Mouse (Mus musculus) R1 (cell line): ENCODE data around the gene Tigar.

Experiments used
- DNase-seq: peaks from one replicate; pipeline ENCODE4 v3.0.0-alpha.2; 2018; ENCODE audit warnings: low read depth, low spot score

Gene Tigar

GRCm38 (mm10) chr6:127109402-127109930 is at the start of gene Tigar:
Gene Tigar (minus strand): TSS chr6:127109557.
- DNase-seq, result peak; percentile 96

DNA sequence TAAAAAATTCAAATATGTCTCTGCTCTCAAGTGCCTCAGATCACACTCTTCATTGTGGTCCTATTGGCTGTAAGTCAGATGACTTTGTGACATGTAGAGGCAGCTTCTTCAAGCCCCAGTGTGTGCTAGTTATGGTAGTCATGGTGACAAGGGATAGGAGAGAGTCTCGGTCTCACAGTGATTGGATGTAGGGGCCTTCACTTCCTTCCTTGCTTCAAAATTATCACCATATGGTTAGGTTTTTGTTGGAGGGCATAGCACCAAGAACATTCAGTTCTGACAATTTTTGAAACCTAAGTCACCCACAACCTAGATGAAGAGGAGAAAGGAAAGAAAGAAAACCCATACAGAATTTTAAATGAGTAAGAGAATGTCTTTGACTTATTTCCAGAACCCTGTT is 48.0 kb upstream of the Tigar start:
- DNase-seq, result peak; percentile 30

- peak; percentile 28 for DNase-seq
Observed at GRCm38 (mm10) chr6:127155468-127155867, 46.1 kb upstream of the Tigar start.

GRCm38 (mm10) chr6:127154708-127155268 is 45.4 kb upstream of the Tigar start:
- DNase-seq, result peak; percentile 75

DNA sequence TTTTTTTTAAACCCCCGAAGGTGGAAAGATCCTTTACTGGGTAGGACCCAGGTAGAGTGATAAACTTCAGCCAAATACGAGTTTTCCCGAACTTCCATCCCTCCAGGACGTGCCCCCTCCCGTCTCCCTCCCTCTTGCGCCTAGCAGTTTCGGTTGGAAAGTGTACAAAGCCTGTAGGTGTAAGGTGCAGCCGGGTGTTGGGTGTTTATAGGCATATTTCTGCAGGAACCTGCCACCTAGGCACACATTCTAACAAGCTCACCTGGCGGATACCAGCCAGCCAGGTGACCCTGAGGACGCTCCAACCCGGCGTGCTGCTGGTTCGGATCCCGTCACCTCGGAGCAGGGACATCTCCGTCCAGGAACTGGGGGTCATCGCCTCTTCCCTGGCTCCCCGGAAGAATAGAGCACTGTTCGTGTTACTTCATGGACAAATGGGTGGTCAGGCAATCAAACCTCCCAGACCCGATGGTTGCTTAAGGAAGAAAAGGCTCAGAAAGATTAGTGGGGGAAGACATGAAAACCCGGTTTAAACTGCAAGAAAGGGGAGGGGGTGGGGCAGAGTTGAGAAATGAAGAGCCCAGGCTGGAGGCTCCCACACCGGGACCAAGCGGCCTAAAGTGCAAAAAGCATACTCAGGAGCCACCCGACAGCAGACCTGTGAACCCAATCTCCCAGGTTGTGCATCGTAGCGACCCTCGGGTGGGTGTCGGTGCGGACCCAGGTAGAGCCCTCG is 44.8 kb upstream of the Tigar start:
- DNase-seq, result peak; percentile 65

- DNase-seq, result no peak
Observed at GRCm38 (mm10) chr6:127153296-127153800, 44.0 kb upstream of the Tigar start.

- DNase-seq, result peak; percentile 86
Observed at GRCm38 (mm10) chr6:127152106-127152951, 43.0 kb upstream of the Tigar start, which contains the start of gene Ccnd2. Gene Ccnd2 (minus strand): TSS chr6:127152193.

DNA sequence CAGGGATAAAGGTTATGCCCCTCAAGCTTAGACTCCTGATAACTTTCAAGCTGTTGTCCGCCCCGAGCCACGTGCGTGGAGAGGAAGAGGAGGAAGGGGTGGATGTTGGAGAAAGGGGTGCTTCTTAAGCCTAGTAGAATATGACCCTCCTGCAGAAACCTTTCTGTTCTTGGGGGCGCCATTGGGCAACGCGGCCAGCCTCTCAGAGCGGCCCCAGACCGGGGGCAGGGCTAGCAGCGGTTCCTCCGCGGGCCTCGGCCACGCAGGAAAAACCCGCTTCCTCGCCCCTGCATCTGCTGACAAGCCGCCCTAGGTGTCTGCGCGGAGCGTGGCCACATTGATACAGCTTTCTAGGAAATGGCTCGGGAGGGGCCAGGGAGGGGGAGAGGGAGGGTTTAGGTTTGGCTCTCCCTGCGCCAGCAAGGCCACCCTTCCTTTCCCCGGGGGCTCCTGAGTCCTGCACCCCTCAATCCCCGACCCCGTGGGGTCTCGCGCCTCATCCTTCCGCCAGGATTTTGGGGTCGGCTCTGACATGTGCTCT is 42.3 kb upstream of the Tigar start:
- peak; percentile 43 for DNase-seq

GRCm38 (mm10) chr6:127150663-127151564 is 41.6 kb upstream of the Tigar start:
- peak; percentile 76 for DNase-seq

GRCm38 (mm10) chr6:127149944-127150662 is 40.7 kb upstream of the Tigar start:
- no peak for DNase-seq

DNA sequence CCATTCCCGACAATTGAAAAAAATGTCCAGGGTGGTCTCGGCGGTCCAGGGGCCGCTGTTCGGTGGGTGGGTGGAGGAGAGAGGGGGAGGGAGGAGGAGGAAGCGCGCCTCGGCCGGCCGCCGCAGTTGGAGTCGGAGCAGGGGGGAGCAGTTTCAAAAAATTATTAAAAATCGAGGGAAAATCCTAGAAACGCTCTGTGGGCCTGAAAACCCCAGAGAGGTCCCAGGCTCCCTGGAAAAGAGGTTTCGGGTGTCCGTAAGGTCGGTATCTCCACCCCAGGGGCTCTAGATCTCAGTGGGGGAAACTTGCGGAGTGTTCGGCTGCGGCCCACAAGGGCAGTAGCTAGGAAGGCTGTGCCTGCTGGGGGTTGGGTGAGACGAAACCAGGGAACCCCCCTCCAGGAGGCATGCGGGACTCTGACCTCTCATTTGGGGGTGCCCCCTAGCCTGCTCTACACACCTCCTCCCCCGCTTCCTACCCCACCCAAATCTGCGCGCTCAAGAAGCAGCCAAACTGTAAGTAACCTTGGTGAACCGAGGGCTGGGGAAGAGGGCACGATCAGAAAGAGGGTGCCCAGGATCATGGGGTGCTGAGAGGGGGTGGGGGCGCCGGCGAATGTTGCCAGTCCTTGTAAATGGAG is 40.1 kb upstream of the Tigar start:
- peak; percentile 29 for DNase-seq

DNA sequence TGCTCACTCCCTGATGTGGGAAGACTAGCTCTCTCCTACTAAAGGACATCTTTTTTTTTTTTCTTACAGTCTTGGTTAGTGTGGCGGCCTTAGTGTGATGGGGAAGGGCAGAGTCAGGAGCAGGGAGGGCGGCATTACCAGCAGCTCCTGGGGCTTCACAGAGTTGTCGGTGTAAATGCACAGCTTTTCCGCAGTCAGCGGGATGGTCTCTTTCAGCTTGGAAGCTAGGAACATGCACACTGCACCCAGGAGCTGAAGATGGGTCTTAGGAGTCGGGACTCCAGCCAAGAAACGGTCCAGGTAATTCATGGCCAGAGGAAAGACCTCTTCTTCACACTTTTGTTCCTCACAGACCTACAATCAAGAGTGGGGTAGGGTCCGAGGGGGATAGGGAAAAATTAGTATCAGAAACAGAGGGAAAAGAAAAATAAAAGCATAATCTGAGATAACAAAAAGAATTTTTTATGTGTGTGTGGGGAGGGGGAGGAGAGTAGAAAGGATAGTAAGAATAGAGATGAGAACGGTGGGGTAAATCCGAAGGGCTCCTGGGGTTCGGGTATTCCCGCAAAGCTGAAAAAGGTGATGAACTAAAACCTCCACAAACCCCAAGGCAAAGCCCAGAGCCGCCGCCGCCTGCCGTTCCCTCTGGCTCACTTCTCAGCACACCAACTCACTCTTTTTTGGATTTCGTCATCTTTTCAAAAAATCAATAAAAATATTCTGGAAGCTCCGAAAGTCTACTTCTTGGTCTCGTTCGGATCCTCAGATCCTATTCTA is 39.4 kb upstream of the Tigar start:
- no peak for DNase-seq

- DNase-seq, result peak; percentile 87
Observed at GRCm38 (mm10) chr6:127147665-127148064, 38.3 kb upstream of the Tigar start.

- DNase-seq, result no peak
Observed at GRCm38 (mm10) chr6:127146322-127146947, 37.1 kb upstream of the Tigar start.

DNA sequence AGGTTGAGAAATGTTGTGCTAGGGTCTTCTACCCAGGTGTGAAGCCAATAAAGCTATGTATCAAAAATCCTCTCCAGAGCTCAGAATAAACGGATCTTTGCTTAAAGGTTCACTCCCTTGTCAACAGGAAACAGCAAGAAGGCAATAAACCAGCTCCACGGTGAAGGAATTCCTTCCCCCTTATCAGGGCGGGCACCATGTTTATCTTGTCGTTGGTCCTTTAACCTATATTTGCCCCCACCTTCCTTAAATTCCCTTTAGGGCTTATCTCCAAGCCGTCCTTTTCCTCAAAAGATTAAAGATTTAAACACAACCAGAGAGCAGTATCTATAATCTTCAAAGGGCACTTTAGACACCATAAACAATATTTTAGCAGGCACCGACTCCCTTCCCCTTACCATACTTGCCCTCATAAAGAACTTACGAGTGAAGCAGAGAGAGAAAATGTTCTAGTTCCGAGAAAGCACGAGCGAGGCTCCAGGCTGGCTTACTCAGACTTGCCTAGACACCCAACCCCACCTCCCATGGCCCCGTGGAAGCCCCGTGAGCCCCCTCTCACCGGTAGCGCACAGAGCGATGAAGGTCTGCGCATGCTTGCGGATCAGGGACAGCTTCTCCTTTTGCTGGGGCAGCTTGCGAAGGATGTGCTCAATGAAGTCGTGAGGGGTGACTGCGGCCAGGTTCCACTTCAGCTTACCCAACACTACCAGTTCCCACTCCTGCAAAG is 36.3 kb upstream of the Tigar start:
- no peak for DNase-seq

DNA sequence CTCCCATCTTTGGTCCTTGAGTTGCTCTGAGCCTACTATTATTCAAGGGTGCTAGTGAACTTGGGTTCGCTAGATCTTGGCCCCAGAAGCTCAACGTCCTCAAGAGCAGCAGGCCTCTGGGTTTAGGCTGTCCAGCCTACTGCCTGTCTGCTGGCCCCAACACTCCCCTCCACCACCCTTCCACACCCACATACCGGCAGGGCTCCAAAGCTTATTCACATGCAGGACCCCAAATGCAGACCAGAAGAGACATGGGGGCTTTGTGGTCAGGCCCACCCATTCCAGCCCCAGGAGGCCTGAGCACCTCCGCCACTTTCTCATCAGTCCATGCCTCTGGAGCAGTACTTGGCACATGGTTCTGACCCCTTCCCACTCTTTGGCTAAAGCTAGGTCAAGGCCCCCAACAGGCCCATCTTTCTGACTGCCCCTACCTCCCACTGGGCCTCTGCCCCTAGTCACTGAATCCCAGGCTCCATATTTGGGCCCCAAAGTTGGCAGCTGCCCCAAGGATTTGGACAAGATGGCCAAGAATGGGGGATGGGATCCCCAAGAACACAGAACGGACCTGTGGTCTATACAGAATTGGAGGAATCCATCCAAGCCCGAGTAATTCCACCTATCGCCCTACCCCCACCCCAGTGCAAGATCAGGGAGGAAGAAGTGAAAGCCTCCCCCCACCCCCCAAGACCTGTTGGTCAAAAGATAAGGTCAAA is 34.4 kb upstream of the Tigar start:
- DNase-seq, result no peak

DNA sequence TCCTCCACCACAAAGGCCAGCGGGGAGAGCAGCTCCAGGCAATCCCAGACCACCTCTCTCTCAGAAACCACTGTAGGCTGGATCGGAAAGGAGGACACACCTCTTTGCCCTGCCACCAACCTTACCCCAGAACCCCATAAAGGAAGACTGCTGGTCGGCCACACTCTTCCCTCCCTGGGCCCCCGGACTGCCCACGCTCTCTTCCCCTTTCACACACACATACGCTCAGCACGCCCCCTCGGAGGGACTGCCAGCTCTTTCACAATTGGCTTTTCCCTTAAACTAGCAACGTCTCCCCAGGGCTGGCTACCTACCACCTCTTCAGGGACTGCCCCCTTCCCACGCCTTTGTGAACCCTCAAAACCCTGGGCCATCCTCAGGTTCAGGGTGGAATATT is 33.8 kb upstream of the Tigar start:
- DNase-seq, result no peak
